In the genomic region with DNA sequence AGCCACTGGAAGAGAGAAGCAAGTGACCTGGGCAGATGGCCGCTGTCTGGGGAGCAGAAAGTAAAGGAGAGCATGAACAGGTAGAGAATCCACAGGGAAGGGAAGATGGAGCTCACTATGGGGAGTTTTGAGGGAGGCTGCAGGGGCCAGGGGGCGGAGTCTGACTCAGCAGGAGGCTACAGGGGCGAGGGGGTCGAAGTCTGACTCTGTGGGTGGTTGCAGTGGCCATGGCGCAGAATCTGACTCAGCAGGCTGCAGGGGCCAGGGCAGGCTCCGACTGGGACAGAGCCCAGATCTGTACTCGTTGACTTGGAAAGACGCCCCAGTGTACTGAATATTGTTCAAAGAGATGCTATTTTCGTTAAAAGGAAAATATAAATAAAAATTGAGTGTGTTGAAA, we compare ENCODE assay signal across 9 mouse cellular contexts. TPM values are rescaled to one million over a fixed set of nuclear protein-coding genes. Genes with fewer than 3 reads are reported as not detected.
DNase-seq lines count a peak whose midpoint lies in the region; ATAC-seq lines count a peak whose summit lies in the region.
"Had no signal": no experiment of that assay in that cellular context is flagged by ENCODE, and none has a peak within 500 bp of the region (broad histone marks: within the 10 kb centered on the region; RNA-seq: fewer than 3 reads in every experiment).

No protein-coding gene starts in this region.

- H3K4me3 ChIP-seq in neural tube, embryonic 15.5 days (replicated peaks): no peak overlapping the region

- H3K36me3 ChIP-seq in neural tube, embryonic 15.5 days: no peaks in the 10 kb centered on the region

- peaks cover 5% of the 10 kb centered on the region; the same call in 1 of the 2 replicates for H3K4me1 ChIP-seq in neural tube, embryonic 15.5 days

- no peaks in the 10 kb centered on the region for H3K27me3 ChIP-seq in neural tube, embryonic 15.5 days (replicated peaks)

- ATAC-seq in neural tube, embryonic 15.5 days (ENCODE audit: low FRiP score): no peak

- no peak overlapping the region for H3K27ac ChIP-seq in neural tube, embryonic 15.5 days (replicated peaks)

- H3K4me2 ChIP-seq in neural tube, embryonic 15.5 days: 0 out of 2 replicates have a peak overlapping the region, but pooled peaks have one; percentile 4

- intact Hi-C loops in left cerebral cortex, postnatal 4 days (cut with DNase I): no loop called here
- intact Hi-C loops in left cerebral cortex, postnatal 25 days (cut with DNase I): no loop called here

- peak; percentile 25 for DNase-seq in left cerebral cortex, postnatal 4 days
- DNase-seq in left cerebral cortex, postnatal 25 days (ENCODE audit: low spot score in 2 of 2): no peak
- DNase-seq in cerebellum, adult 8-10 months: peak; percentile 36
- DNase-seq in heart, adult 9 months (ENCODE audit: low spot score in 2 of 2): peak; percentile 17 to 22
- peak; percentile 95 for DNase-seq in kidney, adult 9 months
- no peak for DNase-seq in frontal cortex, adult 2 months (ENCODE audit: extremely low spot score in 1 of 2, low spot score in 1 of 2)
- DNase-seq in spleen, postnatal 36 days (ENCODE audit: low spot score in 2 of 2): no peak

- WGBS in neural tube, embryonic 15.5 days: 18% methylated on average over 9 of the region's 9 CpGs

- no peak overlapping the region for H3K9ac ChIP-seq in neural tube, embryonic 15.5 days (replicated peaks)

- H3K9me3 ChIP-seq in neural tube, embryonic 15.5 days (replicated peaks): no peaks in the 10 kb centered on the region

RNA-seq across cellular contexts. Expression of gene Gucy1b2, which starts 8.9 kb away (rescaled TPM):
- 1 to 10 TPM in 1 of 2 experiments, under 1 TPM in 1; 0.74 to 1.3 TPM for total RNA-seq in left cerebral cortex, postnatal 4 days (2021)
- under 1 TPM; 0.39 to 0.55 TPM for total RNA-seq in left cerebral cortex, postnatal 25 days (2021)
- polyA plus RNA-seq in neural tube, embryonic 15.5 days (2015; fragmentation: Nextera tagmentation; extraction: Ambion mirVana): 0.26 and 0.38 TPM in 2 replicates
- 0.19 and 0.32 TPM in 2 replicates for polyA plus RNA-seq in frontal cortex, adult 2 months (2012; rRNA removed)
- total RNA-seq: MEL had no signal

Comparison
In these comparisons a context has a peak if more than half of its experiments do, and no peak if none do; other contexts are left out.
1. DNase-seq: peak in left cerebral cortex, postnatal 4 days (single experiment), cerebellum, adult 8-10 months (single experiment), heart, adult 9 months (2 of 2) and kidney, adult 9 months (single experiment); none in left cerebral cortex, postnatal 25 days (0 of 2), frontal cortex, adult 2 months (0 of 2) and spleen, postnatal 36 days (0 of 2).